Mouse (Mus musculus) limb, embryonic 14.5 days (tissue): ENCODE results near the gene Grap2. TPM values are rescaled to one million over a fixed set of nuclear protein-coding genes. Genes with fewer than 3 reads are reported as not detected.

Source experiments
- ATAC-seq: fragments of 200-750 bp; cut with Nextera tagmentation; 2 replicates; pipeline ENCODE4 v1.8.0; 2017; ENCODE audit warnings: low read depth, moderate number of reproducible peaks, moderate TSS enrichment; ENCODE audit not compliant: low FRiP score
- DNase-seq: peaks from one replicate; pipeline ENCODE4 v3.0.0-alpha.2; 2015; ENCODE audit warnings: low spot score
- H3K27ac ChIP-seq: fragments of 300-500 bp; sonication (generic); replicated peaks from 2 replicates; pipeline ENCODE4 v1.5.1; 2014; ENCODE audit warnings: low read depth, mild to moderate bottlenecking, low read length, moderate library complexity, mixed read lengths
- H3K27me3 ChIP-seq: fragments of 300-500 bp; sonication (generic); 2 replicates; pipeline ENCODE4 v1.6.1; 2014; ENCODE audit warnings: low read length, mixed read lengths; ENCODE audit not compliant: control insufficient read depth, insufficient read depth
- H3K36me3 ChIP-seq: fragments of 300-500 bp; sonication (generic); 2 replicates; pipeline ENCODE4 v1.6.1; 2014; ENCODE audit warnings: mild to moderate bottlenecking, low read length, moderate library complexity, mixed read lengths; ENCODE audit not compliant: control insufficient read depth, insufficient read depth
- H3K4me1 ChIP-seq: fragments of 300-500 bp; sonication (generic); 2 replicates; pipeline ENCODE4 v1.6.1; 2014; ENCODE audit warnings: antibody characterized with exemption, low read length, mixed read lengths; ENCODE audit not compliant: control insufficient read depth, insufficient read depth
- H3K4me2 ChIP-seq: fragments of 300-500 bp; sonication (generic); replicated peaks from 2 replicates; pipeline ENCODE4 v1.6.1; 2014; ENCODE audit warnings: low read depth, mild to moderate bottlenecking, low read length, moderate library complexity; ENCODE audit not compliant: severe bottlenecking
- H3K4me3 ChIP-seq: fragments of 300-500 bp; sonication (generic); replicated peaks from 2 replicates; pipeline ENCODE4 v1.5.1; 2014; ENCODE audit warnings: low read length
- H3K9ac ChIP-seq: fragments of 300-500 bp; sonication (generic); 2 replicates; pipeline ENCODE4 v1.6.1; 2014; ENCODE audit warnings: mild to moderate bottlenecking, low read depth, low read length, moderate library complexity; ENCODE audit not compliant: severe bottlenecking
- H3K9me3 ChIP-seq: fragments of 300-500 bp; sonication (generic); 2 replicates; pipeline ENCODE4 v1.6.1; 2016; ENCODE audit warnings: low read length; ENCODE audit not compliant: control insufficient read depth
- POLR2A ChIP-seq: fragments of 200-500 bp; IDR thresholded peaks from 2 replicates; pipeline ENCODE4 v1.8.0; 2012; ENCODE audit warnings: inconsistent platforms, mild to moderate bottlenecking, moderate library complexity, borderline replicate concordance; ENCODE audit not compliant: insufficient read depth, insufficient read length; ENCODE audit errors: extremely low read depth
- WGBS: fragments of 180-500 bp; shearing (Covaris S2); extraction: QIAGEN DNeasy Blood & Tissue Kit; methylation state at CpG from one replicate; pipeline ENCODE4 v1.1.7; 2014; 5-methylcytosine and 5-hydroxymethylcytosine counted together
- polyA plus RNA-seq, 2 experiments: library from polyadenylated mRNA; depleted of rRNA in 1 of 2; stranded (reverse) in 1 of 2; unstranded in 1 of 2; fragments of >200 nt; fragmentation: Nextera tagmentation in 1 of 2; extraction: Ambion mirVana in 1 of 2; gene quantifications; 2 replicates each; pipeline versions ENCODE4 v1.2.1 to v1.2.3; 2012 to 2014

Gene Grap2
- polyA plus RNA-seq, 2 experiments, result 0.36 to 1.2 TPM

- H3K4me3 ChIP-seq, result no peak overlapping the region
- 43% methylated on average over 7 of the region's 7 CpGs for WGBS
- no peaks in the 10 kb centered on the region for H3K9me3 ChIP-seq
- no peaks in the 10 kb centered on the region for H3K36me3 ChIP-seq
- peaks cover 11% of the 10 kb centered on the region; the same call in 1 of the 2 replicates for H3K4me1 ChIP-seq
- no peak overlapping the region for H3K9ac ChIP-seq
- no peaks in the 10 kb centered on the region for H3K27me3 ChIP-seq
- ATAC-seq (no peak), DNase-seq (no peak)
- H3K4me2 ChIP-seq, result no peak overlapping the region
- H3K27ac ChIP-seq, result no peak overlapping the region
- no peak for TF ChIP-seq POLR2A
These were observed 29.1 kb downstream of the Grap2 start for GRCm38 (mm10) chr15:80601456-80601855.

GRCm38 (mm10) chr15:80602487-80602886 is 30.1 kb downstream of the Grap2 start:
- TF ChIP-seq POLR2A, result no peak
- no peaks in the 10 kb centered on the region for H3K9me3 ChIP-seq
- DNase-seq, result no peak
- H3K27me3 ChIP-seq, result no peaks in the 10 kb centered on the region
- no peak for ATAC-seq
- peaks cover 11% of the 10 kb centered on the region; the same call in 1 of the 2 replicates for H3K4me1 ChIP-seq
- H3K27ac ChIP-seq, result no peak overlapping the region
- H3K4me2 ChIP-seq, result no peak overlapping the region
- no peak overlapping the region for H3K9ac ChIP-seq
- no peaks in the 10 kb centered on the region for H3K36me3 ChIP-seq
- 34% methylated on average over 7 of the region's 7 CpGs for WGBS
- no peak overlapping the region for H3K4me3 ChIP-seq

- peaks cover 12% of the 10 kb centered on the region; the same call in 1 of the 2 replicates for H3K4me1 ChIP-seq
- H3K4me3 ChIP-seq, result no peak overlapping the region
- no peak overlapping the region for H3K4me2 ChIP-seq
- no peak overlapping the region for H3K27ac ChIP-seq
- no peaks in the 10 kb centered on the region for H3K36me3 ChIP-seq
- ATAC-seq (no peak), DNase-seq (no peak)
- WGBS, result 89% methylated on average over 6 of the region's 6 CpGs
- H3K9ac ChIP-seq, result no peak overlapping the region
- no peaks in the 10 kb centered on the region for H3K27me3 ChIP-seq
- no peak for TF ChIP-seq POLR2A
- no peaks in the 10 kb centered on the region for H3K9me3 ChIP-seq
These were observed 31.6 kb downstream of the Grap2 start for GRCm38 (mm10) chr15:80604026-80604425.

GRCm38 (mm10) chr15:80607970-80608369 is 35.6 kb downstream of the Grap2 start:
- 45% methylated on average over 3 of the region's 3 CpGs for WGBS
- Histone ChIP-seq H3K9ac (no peak overlapping the region), H3K4me1 (0 out of 2 replicates have a peak, but pooled peaks cover 6% of the 10 kb centered on the region), H3K9me3 (no peaks in the 10 kb centered on the region), H3K4me2 (no peak overlapping the region), H3K27ac (no peak overlapping the region), H3K4me3 (no peak overlapping the region), H3K36me3 (no peaks in the 10 kb centered on the region), H3K27me3 (no peaks in the 10 kb centered on the region)
- 0 out of 2 replicates have a peak, but pooled peaks have one; percentile 37 for ATAC-seq
- no peak for DNase-seq
- TF ChIP-seq POLR2A, result no peak

GRCm38 (mm10) chr15:80610335-80610734 is 37.9 kb downstream of the Grap2 start:
- no peaks in the 10 kb centered on the region for H3K27me3 ChIP-seq
- H3K4me2 ChIP-seq, result no peak overlapping the region
- no peak for TF ChIP-seq POLR2A
- ATAC-seq (no peak), DNase-seq (no peak)
- no peaks in the 10 kb centered on the region for H3K36me3 ChIP-seq
- no peak overlapping the region for H3K9ac ChIP-seq
- WGBS, result 56% methylated on average over 2 of the region's 2 CpGs
- H3K4me1 ChIP-seq, result 0 out of 2 replicates have a peak, but pooled peaks cover 6% of the 10 kb centered on the region
- H3K9me3 ChIP-seq, result no peaks in the 10 kb centered on the region
- H3K4me3 ChIP-seq, result no peak overlapping the region
- no peak overlapping the region for H3K27ac ChIP-seq
